Mouse (Mus musculus) hindbrain, embryonic 11.5 days (tissue): ENCODE measurements at regions not wholly inside any gene's neighbourhood (a gene's known extent, or its start where the extent isn't known, plus 50 kb on each side); places are given as distances from the start of the nearest gene placed in this dataset.

Source experiments
- ATAC-seq: fragments of 200-750 bp; cut with Nextera tagmentation; 2 replicates; pipeline ENCODE4 v1.8.0; 2017; ENCODE audit warnings: mild to moderate bottlenecking, moderate TSS enrichment, moderate library complexity; ENCODE audit not compliant: low FRiP score
- DNase-seq: peaks from one replicate; pipeline ENCODE4 v3.0.0-alpha.2; 2015; ENCODE audit warnings: low spot score
- H3K27ac ChIP-seq: fragments of 300-500 bp; sonication (generic); 2 replicates; pipeline ENCODE4 v1.5.1; 2014; ENCODE audit warnings: mild to moderate bottlenecking, low read depth, low read length
- H3K27me3 ChIP-seq: fragments of 300-500 bp; sonication (generic); 2 replicates; pipeline ENCODE4 v1.6.1; 2014; ENCODE audit warnings: mild to moderate bottlenecking, low read length, moderate library complexity, mixed read lengths; ENCODE audit not compliant: control insufficient read depth, insufficient read depth
- H3K36me3 ChIP-seq: fragments of 300-500 bp; sonication (generic); 2 replicates; pipeline ENCODE4 v1.6.1; 2014; ENCODE audit warnings: mild to moderate bottlenecking, low read length, moderate library complexity, mixed read lengths; ENCODE audit not compliant: control insufficient read depth, insufficient read depth
- H3K4me1 ChIP-seq: fragments of 300-500 bp; sonication (generic); replicated peaks from 2 replicates; pipeline ENCODE4 v1.6.1; 2014; ENCODE audit warnings: low read length, mixed read lengths; ENCODE audit not compliant: control insufficient read depth, insufficient read depth
- H3K4me2 ChIP-seq: fragments of 300-500 bp; sonication (generic); replicated peaks from 2 replicates; pipeline ENCODE4 v1.6.1; 2014; ENCODE audit warnings: mild to moderate bottlenecking, low read depth, low read length
- H3K4me3 ChIP-seq: fragments of 300-500 bp; sonication (generic); 2 replicates; pipeline ENCODE4 v1.5.1; 2014; ENCODE audit warnings: low read depth, low read length
- H3K9ac ChIP-seq: fragments of 300-500 bp; sonication (generic); 2 replicates; pipeline ENCODE4 v1.6.1; 2014; ENCODE audit warnings: low read depth, low read length
- H3K9me3 ChIP-seq: fragments of 300-500 bp; sonication (generic); 2 replicates; pipeline ENCODE4 v1.6.1; 2016; ENCODE audit warnings: low read length; ENCODE audit not compliant: control insufficient read depth
- WGBS: fragments of 180-500 bp; shearing (Covaris S2); extraction: QIAGEN DNeasy Blood & Tissue Kit; methylation state at CpG from one replicate; pipeline ENCODE4 v1.1.7; 2014; 5-methylcytosine and 5-hydroxymethylcytosine counted together

GRCm38 (mm10) chr1:155041592-155041991, 57.8 kb downstream of the Ier5 start:
- H3K27me3 ChIP-seq: no peaks in the 10 kb centered on the region
- WGBS: 76% methylated on average over 5 of the region's 5 CpGs
- ATAC-seq: no peak
- H3K27ac ChIP-seq: no peak overlapping the region
- DNase-seq: no peak
- H3K4me1 ChIP-seq: no peaks in the 10 kb centered on the region
- H3K9ac ChIP-seq: no peak overlapping the region
- H3K4me3 ChIP-seq: no peak overlapping the region
- H3K9me3 ChIP-seq: no peaks in the 10 kb centered on the region
- no peaks in the 10 kb centered on the region for H3K36me3 ChIP-seq
- H3K4me2 ChIP-seq: no peak overlapping the region

DNA sequence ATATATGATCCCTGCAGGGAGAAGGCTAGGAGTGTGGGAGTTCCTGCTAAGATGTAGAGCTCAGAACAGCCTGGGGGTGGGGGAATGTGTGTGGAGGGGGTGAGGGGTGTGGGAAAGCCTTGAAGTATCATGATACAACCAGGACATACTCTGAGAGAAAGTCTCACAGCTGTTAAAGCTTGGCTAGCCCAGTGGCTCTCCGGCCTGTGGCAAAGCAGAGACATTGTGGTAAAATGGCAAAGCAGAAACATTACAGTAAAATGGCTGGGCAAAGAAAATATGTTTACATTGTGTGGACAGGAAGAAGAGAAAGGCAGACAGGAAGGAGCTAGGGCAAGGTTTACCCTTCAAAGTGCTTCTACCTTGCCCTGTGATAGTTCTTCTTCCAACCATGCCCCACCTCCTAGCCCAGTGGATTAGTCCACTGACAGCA, 58.5 kb downstream of the Ier5 start:
- no peaks in the 10 kb centered on the region for H3K4me1 ChIP-seq
- no peaks in the 10 kb centered on the region for H3K9me3 ChIP-seq
- peak overlapping the region; percentile 30; the same call in 1 of the 2 replicates for H3K27ac ChIP-seq
- DNase-seq (no peak), ATAC-seq (no peak)
- H3K9ac ChIP-seq: no peak overlapping the region
- no peak overlapping the region for H3K4me2 ChIP-seq
- no peak overlapping the region for H3K4me3 ChIP-seq
- 88% methylated on average over 1 of the region's 1 CpGs for WGBS
- H3K27me3 ChIP-seq: no peaks in the 10 kb centered on the region
- H3K36me3 ChIP-seq: no peaks in the 10 kb centered on the region

- no peak overlapping the region for H3K4me3 ChIP-seq
- no peak overlapping the region for H3K4me2 ChIP-seq
- DNase-seq (no peak), ATAC-seq (no peak)
- no peaks in the 10 kb centered on the region for H3K4me1 ChIP-seq
- no peaks in the 10 kb centered on the region for H3K36me3 ChIP-seq
- no peak overlapping the region for H3K9ac ChIP-seq
- no peaks in the 10 kb centered on the region for H3K27me3 ChIP-seq
- no peak overlapping the region for H3K27ac ChIP-seq
- 49% methylated on average over 8 of the region's 9 CpGs for WGBS
- no peaks in the 10 kb centered on the region for H3K9me3 ChIP-seq
Observed at GRCm38 (mm10) chr1:155040086-155040726, 59.2 kb downstream of the Ier5 start.

DNA sequence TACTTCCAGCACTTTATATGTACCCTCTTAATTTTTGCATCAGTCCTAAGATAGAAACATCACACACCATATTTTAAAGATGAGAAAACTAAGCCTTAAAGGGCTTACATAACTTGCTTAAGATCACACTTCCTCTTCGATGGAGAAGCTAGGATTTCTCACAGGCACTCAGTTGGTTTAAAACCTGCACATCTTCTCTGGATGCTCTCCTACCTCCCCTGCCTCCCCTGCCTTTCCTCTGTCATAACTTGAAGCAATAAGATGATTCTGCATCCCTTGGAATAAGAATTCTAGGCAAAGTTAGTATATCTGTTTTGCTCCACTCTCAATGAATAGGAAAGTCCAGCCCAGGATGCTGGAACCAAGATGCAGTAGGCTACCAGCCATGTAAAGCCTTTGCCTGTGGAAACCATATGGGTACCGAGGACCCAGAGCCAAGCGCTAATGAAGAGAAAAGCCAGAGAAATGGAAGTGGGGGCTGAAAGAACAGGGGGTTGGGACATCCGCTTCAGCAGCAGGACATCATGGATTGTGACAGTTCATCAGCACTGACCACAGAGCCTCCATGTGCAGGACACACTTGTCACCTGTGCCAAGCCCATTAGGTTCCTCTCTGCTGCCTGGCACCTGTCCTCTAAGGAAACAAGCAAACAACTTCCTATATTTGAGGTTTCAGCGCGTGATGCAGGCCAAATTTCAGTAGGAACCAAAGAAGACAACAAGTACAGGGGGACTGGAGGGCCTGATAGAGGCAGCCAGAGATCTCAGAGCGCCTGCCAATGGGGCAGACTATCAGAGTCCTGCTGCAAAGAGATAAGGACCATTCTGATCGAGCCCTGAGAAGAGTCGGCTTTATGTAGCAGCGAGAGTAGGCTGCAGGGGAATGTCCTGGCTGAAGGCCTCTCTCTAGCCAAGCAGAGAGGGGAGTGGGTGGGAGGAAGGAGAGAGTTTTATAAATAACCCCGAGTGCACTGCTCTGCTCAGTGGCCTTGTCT, 60.5 kb downstream of the Ier5 start:
- Histone ChIP-seq H3K4me2 (no peak overlapping the region), H3K4me3 (no peak overlapping the region), H3K27ac (no peak overlapping the region), H3K36me3 (no peaks in the 10 kb centered on the region), H3K27me3 (no peaks in the 10 kb centered on the region), H3K4me1 (no peaks in the 10 kb centered on the region), H3K9ac (no peak overlapping the region), H3K9me3 (no peaks in the 10 kb centered on the region)
- WGBS: 76% methylated on average over 11 of the region's 11 CpGs
- no peak for DNase-seq
- ATAC-seq: no peak

- Histone ChIP-seq H3K9ac (no peak overlapping the region), H3K36me3 (no peaks in the 10 kb centered on the region), H3K4me2 (no peak overlapping the region), H3K4me3 (no peak overlapping the region), H3K4me1 (no peaks in the 10 kb centered on the region), H3K9me3 (no peaks in the 10 kb centered on the region), H3K27ac (no peak overlapping the region), H3K27me3 (no peaks in the 10 kb centered on the region)
- DNase-seq (no peak), ATAC-seq (no peak)
- 87% methylated on average over 3 of the region's 3 CpGs for WGBS
Observed at GRCm38 (mm10) chr1:155037479-155037878, 62.0 kb downstream of the Ier5 start.

DNA sequence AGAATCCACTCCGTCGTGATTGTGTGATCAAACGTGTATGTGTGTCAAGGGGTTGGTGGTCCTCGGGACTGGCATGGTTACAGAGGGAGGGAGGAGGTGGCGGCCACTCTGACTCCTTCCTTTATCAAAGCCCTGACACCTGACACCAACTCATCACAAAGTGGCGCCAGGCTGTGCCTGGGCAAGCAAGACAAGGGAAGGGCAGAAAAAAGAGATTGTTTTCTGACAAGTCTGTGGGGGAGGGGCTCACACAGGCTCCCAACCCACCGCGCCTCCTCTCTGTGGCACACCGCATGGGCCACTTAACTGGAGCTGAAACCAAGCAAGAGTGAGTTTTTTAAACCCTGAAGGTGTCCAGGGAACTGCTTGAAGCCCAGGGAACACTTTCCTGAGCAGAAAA, 68.5 kb downstream of the Ier5 start:
- 15% methylated on average over 9 of the region's 9 CpGs for WGBS
- no peaks in the 10 kb centered on the region; the same call in 1 of the 2 replicates for H3K27me3 ChIP-seq
- H3K4me1 ChIP-seq: peaks cover 5% of the 10 kb centered on the region

GRCm38 (mm10) chr1:155029195-155029879, 70.1 kb downstream of the Ier5 start:
- Histone ChIP-seq H3K27ac (no peak overlapping the region), H3K9me3 (no peaks in the 10 kb centered on the region), H3K27me3 (peaks cover under 1% of the 10 kb centered on the region; the same call in 1 of the 2 replicates), H3K4me3 (no peak overlapping the region), H3K9ac (no peak overlapping the region), H3K36me3 (no peaks in the 10 kb centered on the region), H3K4me1 (peaks cover 5% of the 10 kb centered on the region), H3K4me2 (no peak overlapping the region)
- DNase-seq (no peak), ATAC-seq (no peak)
- 61% methylated on average over 17 of the region's 17 CpGs for WGBS

More for the DNA sequence above, 68.5 kb downstream of the Ier5 start:
- H3K4me3 ChIP-seq: no peak overlapping the region
- no peak overlapping the region for H3K27ac ChIP-seq
- no peak overlapping the region for H3K9ac ChIP-seq
- ATAC-seq (peak; percentile 43), DNase-seq (no peak)
- no peaks in the 10 kb centered on the region for H3K9me3 ChIP-seq
- no peaks in the 10 kb centered on the region for H3K36me3 ChIP-seq
- no peak overlapping the region for H3K4me2 ChIP-seq

- Histone ChIP-seq H3K9me3 (no peaks in the 10 kb centered on the region), H3K27ac (no peak overlapping the region), H3K4me3 (no peak overlapping the region), H3K4me1 (peaks cover 5% of the 10 kb centered on the region), H3K27me3 (peaks cover 5% of the 10 kb centered on the region; the same call in 1 of the 2 replicates), H3K9ac (no peak overlapping the region), H3K4me2 (no peak overlapping the region), H3K36me3 (no peaks in the 10 kb centered on the region)
- 57% methylated on average over 5 of the region's 5 CpGs for WGBS
- ATAC-seq (no peak), DNase-seq (no peak)
Observed at GRCm38 (mm10) chr1:155028735-155029134, 70.7 kb downstream of the Ier5 start.
